Mouse (Mus musculus) liver, adult 2 months (tissue): ENCODE results near the gene Ahdc1.

Source experiments
- CTCF ChIP-seq: fragments of 200-500 bp; IDR thresholded peaks from 2 replicates; pipeline ENCODE4 v1.5.1; 2011; ENCODE audit warnings: low read depth, low read length, control low read depth
- POLR2A ChIP-seq: fragments of 200-500 bp; IDR thresholded peaks from 2 replicates; pipeline ENCODE4 v1.6.1; 2011; ENCODE audit warnings: low read length, control low read depth; ENCODE audit not compliant: insufficient read depth; ENCODE audit errors: extremely low read depth

DNA sequence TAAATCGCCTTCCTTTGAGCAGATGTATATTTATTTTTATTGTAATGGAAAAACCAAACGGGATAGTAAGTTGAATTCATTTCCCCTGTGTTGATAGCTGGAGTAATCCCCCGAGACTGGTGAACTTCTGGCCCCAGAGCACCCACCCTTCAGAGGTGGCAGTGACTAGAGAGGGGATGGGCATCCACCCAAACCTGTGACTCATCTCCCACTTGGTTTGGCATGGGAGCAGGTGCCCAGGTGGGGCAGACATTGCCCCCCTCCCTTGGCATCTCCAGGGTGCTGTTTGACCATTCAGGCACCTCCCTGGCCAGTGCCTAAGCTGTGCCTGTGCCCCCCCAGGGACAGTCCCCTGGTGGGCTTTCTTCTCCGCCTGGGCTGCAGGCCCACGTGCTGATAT is 3.0 kb downstream of the Ahdc1 start:
- TF ChIP-seq CTCF (no peak), POLR2A (no peak)
